Mouse (Mus musculus) thymus, adult 2 months (tissue): Measurements from ENCODE around the gene Abcb8.

Experiments used
- CTCF ChIP-seq: fragments of 200-500 bp; IDR thresholded peaks from 2 replicates; pipeline ENCODE4 v1.5.1; 2012; ENCODE audit warnings: mild to moderate bottlenecking, control low read depth, low read length, moderate library complexity, borderline replicate concordance; ENCODE audit not compliant: control insufficient read depth, poor library complexity, insufficient read depth; ENCODE audit errors: extremely low read depth
- POLR2A ChIP-seq: fragments of 200-500 bp; IDR thresholded peaks from 2 replicates; pipeline ENCODE4 v1.6.1; 2012; ENCODE audit warnings: mild to moderate bottlenecking, low read length, control low read depth, moderate library complexity; ENCODE audit not compliant: control insufficient read depth, poor library complexity, insufficient read depth; ENCODE audit errors: extremely low read depth

- TF ChIP-seq CTCF (peak; percentile 64; the same call in 1 of the 2 replicates), POLR2A (peak; percentile 92)
Measured at GRCm38 (mm10) chr5:24444746-24445427, 51.4 kb downstream of the Abcb8 start, which contains the start of gene Fastk.
